Comparison of ENCODE assay signal across 24 mouse cellular contexts in genomic region chr11:108261751-108262160, GRCm38 (mm10).
A peak's percentile ranks its signal among the peaks of the same experiment; 100 is the strongest.
DNase-seq lines count a peak whose midpoint lies in the region; ATAC-seq and TF ChIP-seq lines count a peak whose summit lies in the region.
"Had no signal": no experiment of that assay in that cellular context is flagged by ENCODE, and none has a peak within 500 bp of the region (broad histone marks: within the 10 kb centered on the region; RNA-seq: fewer than 3 reads in every experiment).

No protein-coding gene starts in this region.

- no peak overlapping the region for H3K4me3 ChIP-seq in liver, embryonic 11.5 days (ENCODE audit: low read depth, low read length)
- H3K4me3 ChIP-seq in liver, postnatal 0 days (ENCODE audit: low read depth, low read length) = no peak overlapping the region
- H3K4me3 ChIP-seq in MEL (ENCODE audit: control insufficient read depth in 1 of 2, insufficient read depth in 1 of 2, low read depth in 2 of 2, low read length in 2 of 2) = no peak overlapping the region
- H3K4me3 ChIP-seq in midbrain, postnatal 0 days (ENCODE audit: low read depth, low read length) = no peak overlapping the region
- H3K4me3 ChIP-seq: embryonic facial prominence, embryonic 13.5 days; erythroblast, embryonic 14.5 days; forebrain, embryonic 12.5 days; gastrocnemius, adult 2 months; heart, embryonic 10.5 days; midbrain, embryonic 13.5 days; neural tube, embryonic 12.5 days had no signal

- TF ChIP-seq RAD21 in MEL (IDR thresholded peaks at IDR 0.05; ENCODE audit: low read depth, low read length) = no peak

- H3K4me2 ChIP-seq in liver, embryonic 11.5 days = peak overlapping the region; percentile 10; the same call in 1 of the 2 replicates
- H3K4me2 ChIP-seq in liver, postnatal 0 days (ENCODE audit: low read depth, low read length) = no peak overlapping the region
- H3K4me2 ChIP-seq in midbrain, postnatal 0 days (ENCODE audit: low read depth, low read length, poor library complexity, severe bottlenecking) = no peak overlapping the region
- H3K4me2 ChIP-seq: embryonic facial prominence, embryonic 13.5 days; forebrain, embryonic 12.5 days; midbrain, embryonic 13.5 days; neural tube, embryonic 12.5 days had no signal

- no peaks in the 10 kb centered on the region for H3K9me3 ChIP-seq in liver, embryonic 11.5 days (ENCODE audit: control insufficient read depth, low read length)
- no peaks in the 10 kb centered on the region for H3K9me3 ChIP-seq in liver, postnatal 0 days (ENCODE audit: low read length)
- no peaks in the 10 kb centered on the region for H3K9me3 ChIP-seq in MEL (replicated peaks; ENCODE audit: insufficient read depth, low read length)
- no peaks in the 10 kb centered on the region for H3K9me3 ChIP-seq in midbrain, postnatal 0 days (ENCODE audit: low read length)
- H3K9me3 ChIP-seq: embryonic facial prominence, embryonic 13.5 days; forebrain, embryonic 12.5 days; heart, embryonic 10.5 days; midbrain, embryonic 13.5 days; neural tube, embryonic 12.5 days had no signal

- TF ChIP-seq EP300 in liver, postnatal 0 days (IDR thresholded peaks at IDR 0.05; ENCODE audit: low read depth) = no peak
- no peak for TF ChIP-seq EP300 in MEL (IDR thresholded peaks at IDR 0.05; ENCODE audit: low read depth in 1 of 2, low read length in 2 of 2)

- no peak for TF ChIP-seq POLR2A in MEL (IDR thresholded peaks at IDR 0.05; ENCODE audit: control insufficient read depth in 1 of 2, insufficient read depth in 1 of 2, low read depth in 1 of 2, low read length in 2 of 2, poor library complexity in 1 of 2)

- peak; percentile 57; the same call in 1 of the 2 replicates for ATAC-seq in liver, embryonic 11.5 days (replicated peaks; ENCODE audit: low FRiP score)
- ATAC-seq in liver, postnatal 0 days = no peak
- ATAC-seq in megakaryocyte, adult 5-6 weeks (ENCODE audit: poor library complexity, severe bottlenecking) = peak; percentile 47; the same call in 1 of the 2 replicates
- ATAC-seq in midbrain, postnatal 0 days (ENCODE audit: low FRiP score) = no peak
- ATAC-seq: hindbrain, postnatal 0 days; intestine, embryonic 16.5 days; midbrain, embryonic 13.5 days had no signal

- H3K79me2 ChIP-seq in MEL (ENCODE audit: control insufficient read depth, insufficient read depth, low read length, poor library complexity) = peaks cover 3% of the 10 kb centered on the region; the same call in 1 of the 2 replicates

- no peak overlapping the region for H3K27ac ChIP-seq in liver, embryonic 11.5 days (ENCODE audit: low read depth, low read length)
- no peak overlapping the region for H3K27ac ChIP-seq in liver, postnatal 0 days (ENCODE audit: low read depth)
- no peak overlapping the region for H3K27ac ChIP-seq in MEL (ENCODE audit: control insufficient read depth, low read depth, low read length)
- no peak overlapping the region for H3K27ac ChIP-seq in midbrain, postnatal 0 days (ENCODE audit: low read depth, low read length)
- H3K27ac ChIP-seq: embryonic facial prominence, embryonic 13.5 days; forebrain, embryonic 12.5 days; gastrocnemius, adult 2 months; heart, embryonic 10.5 days; hindbrain, postnatal 0 days; midbrain, embryonic 13.5 days; neural tube, embryonic 12.5 days had no signal

- H3K4me1 ChIP-seq in liver, embryonic 11.5 days (replicated peaks; ENCODE audit: control insufficient read depth, insufficient read depth, low read length) = peaks cover 10% of the 10 kb centered on the region
- peaks cover 19% of the 10 kb centered on the region for H3K4me1 ChIP-seq in liver, postnatal 0 days (ENCODE audit: insufficient read depth)
- H3K4me1 ChIP-seq in MEL (ENCODE audit: control insufficient read depth in 1 of 2, insufficient read depth in 2 of 2, low read length in 2 of 2) = peaks cover 23 to 36% of the 10 kb centered on the region in 2 experiments
- H3K4me1 ChIP-seq in midbrain, postnatal 0 days (ENCODE audit: insufficient read depth, low read length) = no peaks in the 10 kb centered on the region; the same call in 1 of the 2 replicates

- no peak for TF ChIP-seq CTCF in liver, postnatal 0 days (IDR thresholded peaks at IDR 0.05; ENCODE audit: low read depth)
- TF ChIP-seq CTCF in MEL (IDR thresholded peaks at IDR 0.05 in 2 of 3, conservative IDR thresholded peaks at IDR 0.05 in 1 of 3; ENCODE audit: control insufficient read depth in 1 of 3, insufficient read depth in 1 of 3, low read depth in 2 of 3, low read length in 3 of 3, poor library complexity in 1 of 3, severe bottlenecking in 1 of 3) = no peak
- TF ChIP-seq CTCF in midbrain, postnatal 0 days (IDR thresholded peaks at IDR 0.05) = no peak

- no peak overlapping the region for H3K9ac ChIP-seq in liver, embryonic 11.5 days (ENCODE audit: low read depth, low read length)
- no peak overlapping the region for H3K9ac ChIP-seq in liver, postnatal 0 days (replicated peaks)
- H3K9ac ChIP-seq in MEL (ENCODE audit: control insufficient read depth, low read depth, low read length, poor library complexity, severe bottlenecking) = no peak overlapping the region
- no peak overlapping the region for H3K9ac ChIP-seq in midbrain, postnatal 0 days (replicated peaks; ENCODE audit: low read length, poor library complexity, severe bottlenecking)
- H3K9ac ChIP-seq: embryonic facial prominence, embryonic 13.5 days; forebrain, embryonic 12.5 days; midbrain, embryonic 13.5 days; neural tube, embryonic 12.5 days had no signal

- H3K27me3 ChIP-seq in liver, embryonic 11.5 days (replicated peaks; ENCODE audit: control insufficient read depth, insufficient read depth, low read length) = no peaks in the 10 kb centered on the region
- no peaks in the 10 kb centered on the region for H3K27me3 ChIP-seq in liver, postnatal 0 days (ENCODE audit: insufficient read depth, low read length)
- no peaks in the 10 kb centered on the region for H3K27me3 ChIP-seq in MEL (ENCODE audit: control insufficient read depth in 1 of 2, insufficient read depth in 2 of 2, low read length in 2 of 2)
- no peaks in the 10 kb centered on the region for H3K27me3 ChIP-seq in midbrain, postnatal 0 days (ENCODE audit: insufficient read depth, low read length)
- H3K27me3 ChIP-seq: embryonic facial prominence, embryonic 13.5 days; midbrain, embryonic 13.5 days; neural tube, embryonic 12.5 days had no signal

- no peaks in the 10 kb centered on the region for H3K36me3 ChIP-seq in liver, embryonic 11.5 days (ENCODE audit: control insufficient read depth, insufficient read depth, low read length)
- H3K36me3 ChIP-seq in liver, postnatal 0 days (replicated peaks; ENCODE audit: insufficient read depth, low read length) = no peaks in the 10 kb centered on the region
- peaks cover 0 to 48% of the 10 kb centered on the region in 2 experiments; a peak in 2 of 4 replicates for H3K36me3 ChIP-seq in MEL (ENCODE audit: control insufficient read depth in 1 of 2, insufficient read depth in 2 of 2, low read length in 2 of 2)
- H3K36me3 ChIP-seq in midbrain, postnatal 0 days (ENCODE audit: insufficient read depth, low read length) = no peaks in the 10 kb centered on the region
- H3K36me3 ChIP-seq: embryonic facial prominence, embryonic 13.5 days; forebrain, embryonic 12.5 days; heart, embryonic 10.5 days; midbrain, embryonic 13.5 days; neural tube, embryonic 12.5 days had no signal

- 42% methylated on average over 7 of the region's 7 CpGs for WGBS in liver, embryonic 11.5 days
- 34% methylated on average over 7 of the region's 7 CpGs for WGBS in liver, postnatal 0 days (ENCODE audit: insufficient replicate concordance)
- WGBS in midbrain, postnatal 0 days = 47% methylated on average over 7 of the region's 7 CpGs

- DNase-seq in liver, embryonic 11.5 days (ENCODE audit: low spot score) = no peak
- DNase-seq in liver, postnatal 0 days = no peak
- no peak for DNase-seq in MEL (ENCODE audit: low read depth, low spot score)
- DNase-seq in midbrain, postnatal 0 days (ENCODE audit: low spot score) = no peak
- DNase-seq in kidney, adult 18-20 months = no peak
- DNase-seq in left cerebral cortex, adult 8-10 months (ENCODE audit: low spot score in 2 of 2) = no peak
- DNase-seq: adrenal gland, postnatal 25 days; cerebellum, postnatal 10 days; gastrocnemius, adult 2 months; kidney, postnatal 36 days; layer of hippocampus, postnatal 36 days; lung, adult 18-20 months; lung, postnatal 14 days; right cerebral cortex, postnatal 14 days; thymus, postnatal 14 days had no signal

TF ChIP-seq in MEL, 35 proteins besides CTCF, POLR2A, EP300 and RAD21:
- TF ChIP-seq ZC3H11A (IDR thresholded peaks at IDR 0.05; ENCODE audit: low read depth, low read length) (no peak), TAL1 (IDR thresholded peaks at IDR 0.05; ENCODE audit: low read length) (peak; percentile 39; the same call in 1 of the 2 replicates)

Comparison
In these comparisons a context has a peak if more than half of its experiments do, and no peak if none do; other contexts are left out.
1. ATAC-seq: peak in liver, embryonic 11.5 days (single experiment) and megakaryocyte, adult 5-6 weeks (single experiment); none in liver, postnatal 0 days (single experiment) and midbrain, postnatal 0 days (single experiment).